Mouse (Mus musculus): Measurements from ENCODE around the gene Stra8.

The Stra8 gene

GRCm38 (mm10) chr6:34919956-34920355 lies at the start of gene Stra8:
Gene Stra8 (plus strand): TSS chr6:34920163.
- DNase-seq (ENCODE audit: low read depth, low spot score) = no peak

- no peak for DNase-seq (ENCODE audit: low read depth, low spot score)
These were observed 49.2 kb upstream of the Stra8 start for GRCm38 (mm10) chr6:34870724-34871123.

- DNase-seq (ENCODE audit: low read depth, low spot score) = no peak
These were observed 48.0 kb upstream of the Stra8 start for GRCm38 (mm10) chr6:34871929-34872328.

GRCm38 (mm10) chr6:34872871-34873270 lies 47.1 kb upstream of the Stra8 start:
- no peak for DNase-seq (ENCODE audit: low read depth, low spot score)

GRCm38 (mm10) chr6:34874101-34874921 lies 45.7 kb upstream of the Stra8 start:
- DNase-seq (ENCODE audit: low read depth, low spot score) = no peak

- DNase-seq (ENCODE audit: low read depth, low spot score) = no peak
These were observed 44.6 kb upstream of the Stra8 start for GRCm38 (mm10) chr6:34875268-34875761.

- no peak for DNase-seq (ENCODE audit: low read depth, low spot score)
These were observed 43.8 kb upstream of the Stra8 start for GRCm38 (mm10) chr6:34875966-34876834.

- DNase-seq (ENCODE audit: low read depth, low spot score) = no peak
These were observed 43.2 kb upstream of the Stra8 start for GRCm38 (mm10) chr6:34876835-34877156.

- peak; percentile 67 for DNase-seq (ENCODE audit: low read depth, low spot score)
These were observed 42.2 kb upstream of the Stra8 start, which contains the start of gene Cyren for GRCm38 (mm10) chr6:34877509-34878321. Gene Cyren (minus strand): TSS chr6:34878060.

GRCm38 (mm10) chr6:34879101-34879740 lies 40.7 kb upstream of the Stra8 start:
- no peak for DNase-seq (ENCODE audit: low read depth, low spot score)

- DNase-seq (ENCODE audit: low read depth, low spot score) = no peak
These were observed 40.0 kb upstream of the Stra8 start for GRCm38 (mm10) chr6:34879911-34880475.

GRCm38 (mm10) chr6:34884724-34885123 lies 35.2 kb upstream of the Stra8 start:
- no peak for DNase-seq (ENCODE audit: low read depth, low spot score)

- no peak for DNase-seq (ENCODE audit: low read depth, low spot score)
These were observed 32.7 kb upstream of the Stra8 start for GRCm38 (mm10) chr6:34887131-34887850.

- no peak for DNase-seq (ENCODE audit: low read depth, low spot score)
These were observed 30.8 kb upstream of the Stra8 start for GRCm38 (mm10) chr6:34889185-34889584.

- no peak for DNase-seq (ENCODE audit: low read depth, low spot score)
These were observed 24.4 kb upstream of the Stra8 start for GRCm38 (mm10) chr6:34895569-34895968.

- DNase-seq (ENCODE audit: low read depth, low spot score) = no peak
These were observed 23.7 kb upstream of the Stra8 start for GRCm38 (mm10) chr6:34896168-34896780.

- DNase-seq (ENCODE audit: low read depth, low spot score) = no peak
These were observed 20.8 kb upstream of the Stra8 start for GRCm38 (mm10) chr6:34899127-34899526.

GRCm38 (mm10) chr6:34900990-34901389 lies 19.0 kb upstream of the Stra8 start:
- no peak for DNase-seq (ENCODE audit: low read depth, low spot score)

- no peak for DNase-seq (ENCODE audit: low read depth, low spot score)
These were observed 18.0 kb upstream of the Stra8 start for GRCm38 (mm10) chr6:34901911-34902444.

All from WW6 (cell line).